Comparison of ENCODE assay signal across 8 mouse cellular contexts in genomic region chr9:53770771-53771343, GRCm38 (mm10). TPM values are rescaled to one million over a fixed set of nuclear protein-coding genes. Genes with fewer than 3 reads are reported as not detected.
A peak's percentile ranks its signal among the peaks of the same experiment; 100 is the strongest.
DNase-seq lines count a peak whose midpoint lies in the region; ATAC-seq and TF ChIP-seq lines count a peak whose summit lies in the region.

No protein-coding gene starts in this region.

- peaks cover 5% of the 10 kb centered on the region for H3K27me3 ChIP-seq in liver, adult 2 months (ENCODE audit: control insufficient read depth, insufficient read depth, low read length)
- peaks cover 18% of the 10 kb centered on the region for H3K27me3 ChIP-seq in forebrain, embryonic 11.5 days (ENCODE audit: control insufficient read depth, insufficient read depth, low read length)
- H3K27me3 ChIP-seq in neural tube, embryonic 15.5 days (replicated peaks): peaks cover 8% of the 10 kb centered on the region; the same call in 1 of the 2 replicates

- no peak overlapping the region for H3K9ac ChIP-seq in liver, adult 2 months (ENCODE audit: low read depth, low read length)
- no peak overlapping the region for H3K9ac ChIP-seq in forebrain, embryonic 11.5 days (ENCODE audit: low read length)
- H3K9ac ChIP-seq in neural tube, embryonic 15.5 days (replicated peaks): peak overlapping the region; percentile 58; the same call in 1 of the 2 replicates

- H3K9me3 ChIP-seq in forebrain, embryonic 11.5 days (ENCODE audit: control insufficient read depth, low read length): no peaks in the 10 kb centered on the region
- no peaks in the 10 kb centered on the region for H3K9me3 ChIP-seq in neural tube, embryonic 15.5 days (replicated peaks)

- no peak for ATAC-seq in forebrain, embryonic 11.5 days (replicated peaks; ENCODE audit: low FRiP score)
- ATAC-seq in neural tube, embryonic 15.5 days (ENCODE audit: low FRiP score): no peak

- peak overlapping the region; percentile 98 for H3K4me2 ChIP-seq in forebrain, embryonic 11.5 days (ENCODE audit: low read depth, low read length, severe bottlenecking)
- H3K4me2 ChIP-seq in neural tube, embryonic 15.5 days: peak overlapping the region; percentile 89

- no peak for TF ChIP-seq POLR2A in liver, adult 2 months (IDR thresholded peaks at IDR 0.05; ENCODE audit: extremely low read depth, insufficient read depth, low read length)

- WGBS in liver, adult 2 months: 36% methylated on average over 12 of the region's 12 CpGs
- 47% methylated on average over 12 of the region's 12 CpGs for WGBS in forebrain, embryonic 11.5 days
- WGBS in neural tube, embryonic 15.5 days: 40% methylated on average over 12 of the region's 12 CpGs

- TF ChIP-seq CTCF in liver, adult 2 months (IDR thresholded peaks at IDR 0.05; ENCODE audit: low read depth, low read length): no peak

- peak; percentile 33 for DNase-seq in liver, adult 2 months (ENCODE audit: extremely low read depth, low read depth, low spot score)
- DNase-seq in liver: no peak
- no peak for DNase-seq in forebrain, embryonic 11.5 days (ENCODE audit: low spot score)
- peak; percentile 7 to 22 for DNase-seq in kidney, postnatal 36 days
- no peak for DNase-seq in thymus, postnatal 14 days
- no peak for DNase-seq in gastrocnemius, postnatal 36 days
- no peak for DNase-seq in layer of hippocampus, adult 9-10 months (ENCODE audit: low spot score)

- H3K36me3 ChIP-seq in liver, adult 2 months (ENCODE audit: control insufficient read depth, insufficient read depth, low read length): no peaks in the 10 kb centered on the region
- no peaks in the 10 kb centered on the region for H3K36me3 ChIP-seq in forebrain, embryonic 11.5 days (ENCODE audit: control insufficient read depth, insufficient read depth, low read length)
- no peaks in the 10 kb centered on the region for H3K36me3 ChIP-seq in neural tube, embryonic 15.5 days

- intact Hi-C loops in gastrocnemius, postnatal 36 days (cut with DNase I): no loop called here

- no peaks in the 10 kb centered on the region for H3K79me2 ChIP-seq in liver, adult 2 months (ENCODE audit: control insufficient read depth, insufficient read depth, low read length)

- peaks cover 5% of the 10 kb centered on the region; the same call in 1 of the 2 replicates for H3K4me1 ChIP-seq in liver, adult 2 months (ENCODE audit: control insufficient read depth, insufficient read depth, low read length)
- peaks cover 8% of the 10 kb centered on the region for H3K4me1 ChIP-seq in forebrain, embryonic 11.5 days (replicated peaks; ENCODE audit: control insufficient read depth, insufficient read depth, low read length)
- peaks cover 20% of the 10 kb centered on the region for H3K4me1 ChIP-seq in neural tube, embryonic 15.5 days

- no peak overlapping the region for H3K4me3 ChIP-seq in liver, adult 2 months (ENCODE audit: insufficient read depth, low read depth, low read length)
- peak overlapping the region; percentile 54 for H3K4me3 ChIP-seq in forebrain, embryonic 11.5 days (ENCODE audit: low read depth, low read length)
- H3K4me3 ChIP-seq in neural tube, embryonic 15.5 days (replicated peaks): peak overlapping the region; percentile 61

- no peak overlapping the region for H3K27ac ChIP-seq in liver, adult 2 months (replicated peaks; ENCODE audit: insufficient read depth, low read depth, low read length)
- no peak overlapping the region for H3K27ac ChIP-seq in forebrain, embryonic 11.5 days (ENCODE audit: low read depth, low read length)
- H3K27ac ChIP-seq in neural tube, embryonic 15.5 days (replicated peaks): no peak overlapping the region

RNA-seq across cellular contexts. Expression of gene Slc35f2, which starts 0.5 kb away (rescaled TPM):
- total RNA-seq in liver, adult 2 months (2014; rRNA removed): 0.13 and 0.18 TPM in 2 replicates
- 0.10 and 0.14 TPM in 2 replicates for polyA plus RNA-seq in liver, adult 2 months (2012; rRNA removed)
- 4.6 TPM in 2 replicates for polyA plus RNA-seq in forebrain, embryonic 11.5 days (2014; fragmentation: Nextera tagmentation; extraction: Ambion mirVana)
- 25.6 and 29.8 TPM in 2 replicates for polyA plus RNA-seq in neural tube, embryonic 15.5 days (2015; fragmentation: Nextera tagmentation; extraction: Ambion mirVana)
- not detected for total RNA-seq in gastrocnemius, postnatal 36 days (2021)

Comparison
In these comparisons a context has a peak if more than half of its experiments do, and no peak if none do; other contexts are left out.
1. DNase-seq: peak in liver, adult 2 months (single experiment) and kidney, postnatal 36 days (2 of 2); none in liver (single experiment), forebrain, embryonic 11.5 days (single experiment), thymus, postnatal 14 days (single experiment), gastrocnemius, postnatal 36 days (0 of 2) and layer of hippocampus, adult 9-10 months (single experiment).